Mouse (Mus musculus) small intestine, adult 2 months (tissue): Measurements from ENCODE around the gene Fbxl4.

Source experiments
- CTCF ChIP-seq: fragments of 200-500 bp; IDR thresholded peaks from 2 replicates; pipeline ENCODE4 v1.5.1; 2012; ENCODE audit warnings: low read depth, mild to moderate bottlenecking, control low read depth, inconsistent platforms, low read length, moderate library complexity, mixed read lengths; ENCODE audit not compliant: insufficient replicate concordance, insufficient read length; ENCODE audit errors: extremely low read depth
- POLR2A ChIP-seq: fragments of 200-500 bp; IDR thresholded peaks from 2 replicates; pipeline ENCODE4 v1.6.1; 2012; ENCODE audit warnings: low read depth, mild to moderate bottlenecking, control low read depth, inconsistent platforms, low read length, moderate library complexity

DNA sequence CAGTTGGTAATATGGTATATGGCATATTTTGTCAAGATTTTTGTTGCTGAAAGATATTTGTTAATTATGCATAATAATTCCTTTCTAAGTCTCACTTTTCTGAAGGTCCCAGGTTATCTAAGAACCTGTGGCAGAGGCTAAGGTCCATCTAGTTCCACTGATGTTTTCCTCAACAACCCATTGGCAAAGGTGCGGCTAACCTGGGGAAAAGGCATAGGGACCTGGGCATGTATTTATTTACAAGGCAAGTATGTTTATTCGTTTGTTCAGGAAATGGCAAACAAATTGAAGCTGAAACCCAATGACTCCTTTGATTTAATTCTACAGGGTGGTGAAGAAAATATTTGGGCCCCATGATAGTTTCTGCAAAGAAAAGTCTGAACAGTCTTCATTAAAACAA is 126.2 kb downstream of the Fbxl4 start:
- TF ChIP-seq CTCF (no peak), POLR2A (no peak)
